Mouse (Mus musculus) lung, adult 2 months (tissue): ENCODE data around the gene Them7. TPM values are rescaled to one million over a fixed set of nuclear protein-coding genes. Genes with fewer than 3 reads are reported as not detected.

Experiments
- DNase-seq: peaks from one replicate; pipeline ENCODE4 v3.0.0; 2022
- H3K4me1 ChIP-seq: fragments of 200-500 bp; 2 replicates; pipeline ENCODE4 v1.6.1; 2011; ENCODE audit warnings: low read length; ENCODE audit not compliant: control insufficient read depth, insufficient read depth
- H3K4me3 ChIP-seq: fragments of 200-500 bp; replicated peaks from 2 replicates; pipeline ENCODE3; 2011; ENCODE audit warnings: low read depth, mild to moderate bottlenecking, control low read depth, low read length; ENCODE audit errors: extremely low read depth
- CTCF ChIP-seq: fragments of 200-500 bp; IDR thresholded peaks from 2 replicates; pipeline ENCODE4 v1.5.1; 2011; ENCODE audit warnings: mild to moderate bottlenecking, low read length, control low read depth; ENCODE audit not compliant: insufficient read depth
- POLR2A ChIP-seq: fragments of 200-500 bp; IDR thresholded peaks from 2 replicates; pipeline ENCODE4 v1.6.1; 2011; ENCODE audit warnings: low read depth, mild to moderate bottlenecking, control low read depth, low read length, borderline replicate concordance; ENCODE audit errors: extremely low read depth
- WGBS: fragments of 180-500 bp; shearing (Covaris S2); methylation state at CpG from one replicate; pipeline ENCODE4 v1.1.7; 2018; 5-methylcytosine and 5-hydroxymethylcytosine counted together
- polyA plus RNA-seq: library from polyadenylated mRNA; depleted of rRNA; stranded (reverse); fragments of >200 nt; gene quantifications from 2 replicates; pipeline ENCODE4 v1.2.3, GENCODE M21; 2012

Them7 gene
- polyA plus RNA-seq, 1 experiment = not detected

- 42% methylated on average over 8 of the region's 8 CpGs for WGBS
- Histone ChIP-seq H3K4me1 (no peaks in the 10 kb centered on the region), H3K4me3 (no peak overlapping the region)
- no peak for TF ChIP-seq POLR2A
- TF ChIP-seq CTCF = no peak
- DNase-seq = no peak
These were observed 109.0 kb downstream of the Them7 start for GRCm38 (mm10) chr2:105333107-105333506.

- 46% methylated on average over 10 of the region's 10 CpGs for WGBS
- peak; percentile 18 for DNase-seq
- TF ChIP-seq POLR2A = no peak
- TF ChIP-seq CTCF = peak; percentile 43
These were observed 110.0 kb downstream of the Them7 start for GRCm38 (mm10) chr2:105333976-105334713.

GRCm38 (mm10) chr2:105335661-105336060 is 111.5 kb downstream of the Them7 start:
- TF ChIP-seq CTCF (no peak), POLR2A (no peak)
- Histone ChIP-seq H3K4me3 (no peak overlapping the region), H3K4me1 (no peaks in the 10 kb centered on the region)
- no peak for DNase-seq
- 35% methylated on average over 2 of the region's 2 CpGs for WGBS

More at GRCm38 (mm10) chr2:105333976-105334713, 110.0 kb downstream of the Them7 start:
- no peak overlapping the region for H3K4me3 ChIP-seq
- no peaks in the 10 kb centered on the region for H3K4me1 ChIP-seq

GRCm38 (mm10) chr2:105336314-105337027 is 112.4 kb downstream of the Them7 start:
- WGBS = 40% methylated on average over 12 of the region's 12 CpGs
- DNase-seq = no peak
- TF ChIP-seq POLR2A (no peak), CTCF (no peak)
- Histone ChIP-seq H3K4me1 (no peaks in the 10 kb centered on the region), H3K4me3 (no peak overlapping the region)

- TF ChIP-seq POLR2A (no peak), CTCF (no peak)
- H3K4me3 ChIP-seq = no peak overlapping the region
- no peaks in the 10 kb centered on the region for H3K4me1 ChIP-seq
- 52% methylated on average over 8 of the region's 8 CpGs for WGBS
- no peak for DNase-seq
These were observed 113.2 kb downstream of the Them7 start for GRCm38 (mm10) chr2:105337171-105337875.

GRCm38 (mm10) chr2:105339993-105340392 is 115.9 kb downstream of the Them7 start:
- TF ChIP-seq POLR2A (no peak), CTCF (no peak)
- DNase-seq = no peak
- Histone ChIP-seq H3K4me3 (no peak overlapping the region), H3K4me1 (no peaks in the 10 kb centered on the region)
- WGBS = 58% methylated on average over 3 of the region's 3 CpGs

GRCm38 (mm10) chr2:105348886-105349285 is 124.8 kb downstream of the Them7 start:
- WGBS = 79% methylated on average over 6 of the region's 6 CpGs
- DNase-seq = no peak
- no peak for TF ChIP-seq POLR2A
- no peak for TF ChIP-seq CTCF
- Histone ChIP-seq H3K4me1 (no peaks in the 10 kb centered on the region), H3K4me3 (no peak overlapping the region)

- TF ChIP-seq POLR2A (no peak), CTCF (no peak)
- Histone ChIP-seq H3K4me1 (no peaks in the 10 kb centered on the region), H3K4me3 (no peak overlapping the region)
- WGBS = 60% methylated on average over 5 of the region's 5 CpGs
- no peak for DNase-seq
These were observed 132.7 kb downstream of the Them7 start for GRCm38 (mm10) chr2:105356791-105357190.

GRCm38 (mm10) chr2:105358040-105358439 is 133.9 kb downstream of the Them7 start:
- no peaks in the 10 kb centered on the region for H3K4me1 ChIP-seq
- TF ChIP-seq CTCF (no peak), POLR2A (no peak)
- DNase-seq = no peak
- WGBS = 85% methylated on average over 3 of the region's 3 CpGs
- no peak overlapping the region for H3K4me3 ChIP-seq

- Histone ChIP-seq H3K4me1 (no peaks in the 10 kb centered on the region), H3K4me3 (no peak overlapping the region)
- whole genome bisulfite sequencing = 24% methylated on average over 4 of the region's 4 CpGs
- TF ChIP-seq POLR2A = no peak
- TF ChIP-seq CTCF = peak; percentile 42
- no peak for DNase-seq
These were observed 143.5 kb downstream of the Them7 start for GRCm38 (mm10) chr2:105367623-105368022.

GRCm38 (mm10) chr2:105370240-105370639 is 146.1 kb downstream of the Them7 start:
- TF ChIP-seq POLR2A (no peak), CTCF (no peak)
- WGBS = 28% methylated on average over 10 of the region's 10 CpGs
- H3K4me3 ChIP-seq = no peak overlapping the region
- DNase-seq = no peak
- H3K4me1 ChIP-seq = no peaks in the 10 kb centered on the region
